Mouse (Mus musculus) heart, adult 2 months (tissue): ENCODE measurements around the gene Ebf1. TPM values are rescaled to one million over a fixed set of nuclear protein-coding genes. Genes with fewer than 3 reads are reported as not detected.

Source experiments
- DNase-seq, 2 experiments: peaks; one replicate each; pipeline ENCODE4 v3.0.0; 2021
- H3K27ac ChIP-seq: fragments of 200-600 bp; 2 replicates; pipeline ENCODE4 v1.8.1; 2022
- H3K27me3 ChIP-seq: fragments of 200-500 bp; 2 replicates; pipeline ENCODE4 v1.6.1; 2012; ENCODE audit warnings: mild to moderate bottlenecking, low read length, inconsistent platforms, mixed read lengths; ENCODE audit not compliant: control insufficient read depth, insufficient read depth
- H3K36me3 ChIP-seq: fragments of 200-500 bp; 2 replicates; pipeline ENCODE4 v1.6.1; 2012; ENCODE audit warnings: low read length, inconsistent platforms; ENCODE audit not compliant: control insufficient read depth, insufficient read depth
- H3K4me1 ChIP-seq: fragments of 200-500 bp; 2 replicates; pipeline ENCODE4 v1.6.1; 2011; ENCODE audit warnings: low read length; ENCODE audit not compliant: control insufficient read depth, insufficient read depth
- H3K4me3 ChIP-seq: fragments of 200-600 bp; 2 replicates; pipeline ENCODE4 v1.8.1; 2022
- H3K79me2 ChIP-seq: fragments of 200-500 bp; replicated peaks from 2 replicates; pipeline ENCODE4 v1.6.1; 2012; ENCODE audit warnings: mild to moderate bottlenecking, inconsistent platforms, low read length, moderate library complexity, mixed read lengths; ENCODE audit not compliant: control insufficient read depth, insufficient read depth
- H3K9ac ChIP-seq: fragments of 200-500 bp; 2 replicates; pipeline ENCODE4 v1.6.1; 2012; ENCODE audit warnings: low read depth, mild to moderate bottlenecking, control low read depth, inconsistent platforms, low read length, mixed read lengths
- CTCF ChIP-seq: fragments of 200-600 bp; IDR thresholded peaks from 2 replicates; pipeline ENCODE4 v1.8.1; 2022; ENCODE audit warnings: antibody characterized with exemption, mild to moderate bottlenecking, moderate library complexity
- EP300 ChIP-seq: fragments of 200-500 bp; IDR thresholded peaks from 2 replicates; pipeline ENCODE4 v1.6.1; 2011; ENCODE audit warnings: low read depth, low read length, control low read depth; ENCODE audit not compliant: insufficient read depth
- POLR2A ChIP-seq: fragments of 200-500 bp; IDR thresholded peaks from 2 replicates; pipeline ENCODE4 v1.6.1; 2011; ENCODE audit warnings: mild to moderate bottlenecking, low read depth, low read length, control low read depth; ENCODE audit not compliant: insufficient read depth
- WGBS: fragments of 180-500 bp; shearing (Covaris S2); methylation state at CpG from one replicate; pipeline ENCODE4 v1.1.7; 2018; 5-methylcytosine and 5-hydroxymethylcytosine counted together
- intact Hi-C: fragments of 180-260 bp; cut with DNase I; formaldehyde crosslinking; loops from one replicate; pipeline ENCODE4 v1.15.1; 2025
- polyA plus RNA-seq: library from polyadenylated mRNA; depleted of rRNA; stranded (reverse); fragments of >200 nt; gene quantifications from 2 replicates; pipeline ENCODE4 v1.2.3, GENCODE M21; 2012
- total RNA-seq, 2 experiments: library from RNA; stranded (reverse); gene quantifications; 2 replicates each; pipeline ENCODE4 v1.2.3; 2021

Ebf1 gene
- total and polyA plus RNA-seq, 3 experiments = 11.4 to 13.6 (median 12.2) TPM

DNA sequence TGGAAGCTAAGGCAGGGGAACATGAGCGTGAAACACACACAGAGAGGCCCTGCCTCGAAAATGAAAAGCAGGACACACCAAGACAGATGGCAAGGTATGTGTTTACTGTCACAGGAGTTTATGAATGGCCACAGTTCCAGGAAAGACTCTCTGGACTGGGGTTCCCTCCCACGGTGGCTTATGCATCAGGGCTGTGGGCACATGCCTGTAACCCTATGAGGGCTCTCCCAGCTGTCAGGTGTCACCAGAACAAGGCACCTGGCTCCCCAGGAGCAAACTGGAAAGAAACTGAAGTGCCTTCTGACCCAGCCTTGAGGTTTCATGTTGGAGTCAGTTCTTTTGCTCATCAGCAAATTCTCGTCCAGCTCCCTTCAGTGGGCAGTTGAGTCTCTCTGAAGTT, 141.7 kb downstream of the Ebf1 start:
- Histone ChIP-seq H3K27ac (no peak overlapping the region), H3K4me1 (peaks cover 5% of the 10 kb centered on the region), H3K4me3 (no peak overlapping the region), H3K27me3 (no peaks in the 10 kb centered on the region), H3K9ac (no peak overlapping the region), H3K36me3 (peaks cover 1% of the 10 kb centered on the region), H3K79me2 (no peaks in the 10 kb centered on the region; the same call in 1 of the 2 replicates)
- intact Hi-C loops = no loop called here
- no peak for DNase-seq
- WGBS = 87% methylated on average over 4 of the region's 4 CpGs
- no peak for TF ChIP-seq EP300
- TF ChIP-seq CTCF = no peak
- TF ChIP-seq POLR2A = no peak

DNA sequence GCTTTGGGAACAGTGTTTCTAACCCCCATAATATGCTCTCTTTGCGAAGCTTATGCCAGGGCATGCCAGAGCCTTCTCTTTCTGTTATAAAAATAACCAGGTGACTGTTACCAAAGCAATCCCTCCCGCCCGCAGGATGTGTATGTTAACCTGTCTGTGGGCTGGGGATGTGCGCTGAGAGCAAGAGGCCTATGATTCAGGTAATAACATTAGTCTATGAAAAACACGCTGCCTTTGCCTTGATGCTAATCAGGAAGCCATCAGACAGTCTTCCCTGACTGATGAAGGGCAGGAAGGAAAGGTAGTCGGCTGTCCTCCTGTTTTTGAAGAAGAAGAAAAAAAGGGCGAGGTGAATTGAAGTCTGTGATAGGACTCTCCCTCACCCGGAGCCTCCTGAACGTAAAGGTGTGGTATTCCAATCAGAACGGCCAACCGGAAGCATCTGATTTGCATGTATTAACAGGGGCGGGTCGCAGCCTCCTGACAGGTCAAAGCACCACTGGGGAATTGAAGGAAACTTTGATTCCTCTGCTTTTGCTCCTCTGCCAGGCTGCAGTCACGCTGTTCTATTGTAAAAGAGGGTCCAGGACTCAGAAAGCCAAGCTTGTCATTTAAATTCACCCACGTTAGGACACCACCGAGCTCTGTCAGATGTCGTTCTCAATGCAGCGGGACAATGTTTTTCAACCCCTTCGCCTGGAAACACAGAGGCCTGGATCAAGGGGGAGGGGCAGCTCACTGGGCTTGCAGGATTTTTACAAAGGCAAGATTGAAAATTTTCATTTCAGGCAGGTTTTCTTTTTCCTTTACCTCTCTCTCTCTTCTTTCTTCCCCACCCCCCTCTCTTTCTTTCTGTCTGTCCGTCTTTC, 144.2 kb downstream of the Ebf1 start:
- H3K4me3 ChIP-seq = no peak overlapping the region
- no peak overlapping the region for H3K27ac ChIP-seq
- H3K79me2 ChIP-seq = no peaks in the 10 kb centered on the region; the same call in 1 of the 2 replicates
- no peak overlapping the region for H3K9ac ChIP-seq
- peaks cover 7% of the 10 kb centered on the region for H3K4me1 ChIP-seq
- H3K36me3 ChIP-seq = peaks cover 4% of the 10 kb centered on the region
- peak in 1 of 2 experiments; percentile 31 for DNase-seq
- intact Hi-C loops = no loop called here
- WGBS = 44% methylated on average over 20 of the region's 20 CpGs
- H3K27me3 ChIP-seq = no peaks in the 10 kb centered on the region
- no peak for TF ChIP-seq EP300
- TF ChIP-seq CTCF = no peak
- no peak for TF ChIP-seq POLR2A

DNA sequence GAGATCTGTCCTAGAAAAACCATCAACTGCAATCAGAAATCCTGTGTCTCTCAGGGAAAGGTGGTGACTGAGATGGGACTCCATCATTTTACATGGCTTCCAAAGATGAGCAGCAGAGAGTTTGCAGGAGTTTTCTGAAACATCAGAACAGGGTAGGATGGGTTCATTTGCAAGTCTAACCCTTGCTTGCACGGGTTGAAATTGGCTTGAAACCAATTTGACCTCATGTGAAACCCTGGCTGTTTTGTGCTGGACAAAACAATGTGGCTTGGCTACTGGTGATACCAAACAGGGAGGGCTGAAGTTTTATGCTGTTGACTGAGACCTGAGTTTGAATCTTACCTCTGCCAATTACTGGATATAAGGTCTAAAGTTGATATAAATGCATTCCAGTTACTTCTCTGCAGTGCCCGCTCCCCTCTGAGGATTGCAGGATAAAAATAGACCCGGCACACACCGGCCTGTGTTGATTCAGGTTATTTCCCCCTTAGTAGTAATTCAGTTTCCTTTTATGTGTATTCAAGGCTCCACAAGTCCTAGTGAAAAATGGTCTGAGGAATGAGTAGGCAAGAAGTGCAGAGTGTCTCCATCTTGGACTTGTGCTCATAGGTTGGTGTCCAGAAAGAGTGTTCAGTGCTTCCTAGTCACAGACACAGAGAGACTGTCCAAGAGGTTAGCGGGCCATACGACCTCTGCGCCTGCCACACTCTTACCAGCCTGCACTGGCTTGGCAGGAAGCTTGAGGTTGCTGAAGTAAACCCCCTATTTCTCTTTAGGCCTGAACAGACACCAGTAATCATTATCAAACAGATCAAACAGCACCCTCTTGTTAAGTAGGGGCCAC, 147.1 kb downstream of the Ebf1 start:
- no peak overlapping the region for H3K27ac ChIP-seq
- H3K79me2 ChIP-seq = no peaks in the 10 kb centered on the region; the same call in 1 of the 2 replicates
- no peak for TF ChIP-seq POLR2A
- TF ChIP-seq EP300 = no peak
- no peak for TF ChIP-seq CTCF
- WGBS = 51% methylated on average over 7 of the region's 7 CpGs
- no peak for DNase-seq
- peaks cover 4% of the 10 kb centered on the region for H3K36me3 ChIP-seq
- no peak overlapping the region for H3K4me3 ChIP-seq
- H3K27me3 ChIP-seq = no peaks in the 10 kb centered on the region
- H3K9ac ChIP-seq = no peak overlapping the region
- peaks cover 4% of the 10 kb centered on the region for H3K4me1 ChIP-seq
- intact Hi-C loops = no loop called here

DNA sequence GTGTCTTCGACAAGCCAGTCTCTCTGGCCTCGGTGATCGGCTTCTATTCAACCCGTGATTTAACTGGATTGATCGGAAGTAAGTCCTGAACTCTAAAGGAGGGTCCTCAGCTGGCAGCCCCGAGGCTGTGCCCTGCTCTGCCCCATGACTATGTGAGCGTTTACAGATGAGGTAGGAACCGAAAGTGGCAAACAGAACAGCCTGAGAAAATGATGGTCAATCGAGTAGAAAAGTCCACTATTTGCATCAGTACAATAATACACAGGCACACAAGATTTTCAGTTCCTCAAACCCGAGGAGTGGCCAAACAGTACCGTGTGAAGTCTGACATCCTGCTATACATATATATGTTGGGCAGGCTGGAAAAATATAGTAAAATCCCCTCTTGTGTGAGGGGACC, 147.9 kb downstream of the Ebf1 start:
- DNase-seq = no peak
- H3K79me2 ChIP-seq = no peaks in the 10 kb centered on the region; the same call in 1 of the 2 replicates
- H3K27ac ChIP-seq = no peak overlapping the region
- intact Hi-C loops = no loop called here
- no peaks in the 10 kb centered on the region for H3K27me3 ChIP-seq
- TF ChIP-seq CTCF (no peak), POLR2A (no peak), EP300 (no peak)
- H3K9ac ChIP-seq = no peak overlapping the region
- peaks cover 4% of the 10 kb centered on the region for H3K36me3 ChIP-seq
- no peak overlapping the region for H3K4me3 ChIP-seq
- 94% methylated on average over 11 of the region's 11 CpGs for WGBS
- H3K4me1 ChIP-seq = peaks cover 4% of the 10 kb centered on the region

DNA sequence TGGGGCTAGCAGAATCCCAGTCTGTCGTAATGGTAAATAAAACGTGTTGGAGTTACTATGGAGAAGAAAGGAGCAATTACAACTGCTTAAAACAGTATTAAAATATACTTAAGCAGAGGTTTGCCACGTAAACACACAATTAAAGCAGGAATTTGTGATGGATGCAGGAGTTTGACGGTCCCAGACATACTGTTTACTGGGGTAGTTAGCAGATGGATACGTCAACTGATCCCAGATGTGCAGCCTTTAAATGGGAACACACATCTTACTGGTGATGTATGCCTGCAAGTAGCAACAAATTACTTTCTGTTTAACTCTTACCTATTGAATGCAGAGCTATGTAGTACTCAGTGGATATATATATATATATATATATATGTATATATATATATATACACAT, 149.1 kb downstream of the Ebf1 start:
- Histone ChIP-seq H3K27me3 (no peaks in the 10 kb centered on the region), H3K27ac (no peak overlapping the region), H3K36me3 (peaks cover 4% of the 10 kb centered on the region), H3K9ac (no peak overlapping the region), H3K4me1 (peaks cover 3% of the 10 kb centered on the region), H3K4me3 (no peak overlapping the region), H3K79me2 (no peaks in the 10 kb centered on the region; the same call in 1 of the 2 replicates)
- no peak for DNase-seq
- 91% methylated on average over 5 of the region's 5 CpGs for WGBS
- intact Hi-C loops = no loop called here
- TF ChIP-seq CTCF (no peak), POLR2A (no peak), EP300 (no peak)
